16 mouse cellular contexts compared by ENCODE assay signal in genomic region chr14:77718814-77719213, GRCm38 (mm10).
DNase-seq lines count a peak whose midpoint lies in the region; ATAC-seq lines count a peak whose summit lies in the region.
"Had no signal": no experiment of that assay in that cellular context is flagged by ENCODE, and none has a peak within 500 bp of the region (broad histone marks: within the 10 kb centered on the region; RNA-seq: fewer than 3 reads in every experiment).

No protein-coding gene starts in this region.

- H3K9ac ChIP-seq in forebrain, embryonic 14.5 days (ENCODE audit: low read length) = no peak overlapping the region
- H3K9ac ChIP-seq in forebrain, embryonic 11.5 days (ENCODE audit: low read length) = no peak overlapping the region
- no peak overlapping the region for H3K9ac ChIP-seq in heart, embryonic 13.5 days
- H3K9ac ChIP-seq in midbrain, embryonic 14.5 days (replicated peaks; ENCODE audit: low read length) = no peak overlapping the region
- H3K9ac ChIP-seq: forebrain, embryonic 13.5 days; liver, embryonic 14.5 days; neural tube, embryonic 12.5 days had no signal

- no peak overlapping the region for H3K4me3 ChIP-seq in forebrain, embryonic 14.5 days (ENCODE audit: low read depth, low read length)
- H3K4me3 ChIP-seq in forebrain, embryonic 11.5 days (ENCODE audit: low read depth, low read length) = no peak overlapping the region
- H3K4me3 ChIP-seq in heart, embryonic 13.5 days = no peak overlapping the region
- no peak overlapping the region for H3K4me3 ChIP-seq in midbrain, embryonic 14.5 days (replicated peaks; ENCODE audit: low read depth, low read length)
- H3K4me3 ChIP-seq: forebrain, embryonic 13.5 days; heart, adult 2 months; neural tube, embryonic 12.5 days had no signal

- no peak overlapping the region for H3K27ac ChIP-seq in forebrain, embryonic 14.5 days (ENCODE audit: low read depth, low read length)
- no peak overlapping the region for H3K27ac ChIP-seq in forebrain, embryonic 11.5 days (ENCODE audit: low read depth, low read length)
- H3K27ac ChIP-seq in heart, embryonic 13.5 days (replicated peaks) = peak overlapping the region; percentile 79
- H3K27ac ChIP-seq in midbrain, embryonic 14.5 days (replicated peaks; ENCODE audit: low read depth, low read length) = no peak overlapping the region
- H3K27ac ChIP-seq: forebrain, embryonic 13.5 days; heart, adult 2 months; kidney, postnatal 0 days; liver, embryonic 14.5 days; neural tube, embryonic 12.5 days had no signal

- WGBS in forebrain, embryonic 14.5 days = 72% methylated on average over 8 of the region's 8 CpGs
- 79% methylated on average over 8 of the region's 8 CpGs for WGBS in forebrain, embryonic 11.5 days
- WGBS in heart, embryonic 13.5 days = 26% methylated on average over 8 of the region's 8 CpGs
- 69% methylated on average over 8 of the region's 8 CpGs for WGBS in midbrain, embryonic 14.5 days

- H3K9me3 ChIP-seq in forebrain, embryonic 14.5 days (replicated peaks; ENCODE audit: control insufficient read depth, low read length) = no peaks in the 10 kb centered on the region
- H3K9me3 ChIP-seq in forebrain, embryonic 11.5 days (ENCODE audit: control insufficient read depth, low read length) = no peaks in the 10 kb centered on the region
- peaks cover 5% of the 10 kb centered on the region; the same call in 1 of the 2 replicates for H3K9me3 ChIP-seq in heart, embryonic 13.5 days
- H3K9me3 ChIP-seq in midbrain, embryonic 14.5 days (ENCODE audit: control insufficient read depth, low read length) = no peaks in the 10 kb centered on the region
- H3K9me3 ChIP-seq: neural tube, embryonic 12.5 days had no signal

- DNase-seq in forebrain, embryonic 14.5 days (ENCODE audit: low spot score) = peak; percentile 31
- DNase-seq in forebrain, embryonic 11.5 days (ENCODE audit: low spot score) = no peak
- DNase-seq in ovary, postnatal 36 days (ENCODE audit: low spot score) = peak; percentile 17
- no peak for DNase-seq in ovary, postnatal 14 days (ENCODE audit: low spot score)
- DNase-seq in midbrain, embryonic 14.5 days = no peak
- no peak for DNase-seq in adrenal gland, postnatal 4 days (ENCODE audit: low spot score in 2 of 2)
- DNase-seq: lung, postnatal 36 days; thymus, adult 2 months had no signal

- no peak overlapping the region for H3K4me2 ChIP-seq in forebrain, embryonic 14.5 days (ENCODE audit: low read length)
- no peak overlapping the region for H3K4me2 ChIP-seq in forebrain, embryonic 11.5 days (ENCODE audit: low read depth, low read length, severe bottlenecking)
- peak overlapping the region; percentile 44 for H3K4me2 ChIP-seq in heart, embryonic 13.5 days
- H3K4me2 ChIP-seq in midbrain, embryonic 14.5 days (ENCODE audit: low read length) = no peak overlapping the region
- H3K4me2 ChIP-seq: forebrain, embryonic 13.5 days; neural tube, embryonic 12.5 days had no signal

- H3K36me3 ChIP-seq in forebrain, embryonic 14.5 days (ENCODE audit: control insufficient read depth, insufficient read depth, low read length) = no peaks in the 10 kb centered on the region
- H3K36me3 ChIP-seq in forebrain, embryonic 11.5 days (ENCODE audit: control insufficient read depth, insufficient read depth, low read length) = no peaks in the 10 kb centered on the region
- 0 out of 2 replicates have a peak, but pooled peaks cover 3% of the 10 kb centered on the region for H3K36me3 ChIP-seq in heart, embryonic 13.5 days
- H3K36me3 ChIP-seq in midbrain, embryonic 14.5 days (ENCODE audit: control insufficient read depth, insufficient read depth, low read length) = no peaks in the 10 kb centered on the region

- peaks cover 9% of the 10 kb centered on the region for H3K4me1 ChIP-seq in forebrain, embryonic 14.5 days (ENCODE audit: control insufficient read depth, insufficient read depth, low read length)
- H3K4me1 ChIP-seq in forebrain, embryonic 11.5 days (replicated peaks; ENCODE audit: control insufficient read depth, insufficient read depth, low read length) = no peaks in the 10 kb centered on the region
- peaks cover 30% of the 10 kb centered on the region for H3K4me1 ChIP-seq in heart, embryonic 13.5 days
- no peaks in the 10 kb centered on the region for H3K4me1 ChIP-seq in midbrain, embryonic 14.5 days (ENCODE audit: control insufficient read depth, insufficient read depth, low read length)

- no peak for ATAC-seq in forebrain, embryonic 14.5 days
- no peak for ATAC-seq in forebrain, embryonic 11.5 days (replicated peaks; ENCODE audit: low FRiP score)
- ATAC-seq in heart, embryonic 13.5 days (ENCODE audit: extremely low read depth, insufficient number of reproducible peaks, low FRiP score, low TSS enrichment) = no peak
- ATAC-seq in midbrain, embryonic 14.5 days (ENCODE audit: low FRiP score, low TSS enrichment) = no peak
- ATAC-seq: activated CD4-positive, CD25-positive, alpha-beta regulatory T cell, adult 4 months; forebrain, embryonic 13.5 days; midbrain, embryonic 16.5 days had no signal

- no peaks in the 10 kb centered on the region for H3K27me3 ChIP-seq in forebrain, embryonic 14.5 days (replicated peaks; ENCODE audit: control insufficient read depth, insufficient read depth, low read length)
- no peaks in the 10 kb centered on the region for H3K27me3 ChIP-seq in forebrain, embryonic 11.5 days (ENCODE audit: control insufficient read depth, insufficient read depth, low read length)
- no peaks in the 10 kb centered on the region for H3K27me3 ChIP-seq in heart, embryonic 13.5 days (replicated peaks)
- no peaks in the 10 kb centered on the region for H3K27me3 ChIP-seq in midbrain, embryonic 14.5 days (ENCODE audit: control insufficient read depth, insufficient read depth, low read length)
- H3K27me3 ChIP-seq: forebrain, embryonic 13.5 days; neural tube, embryonic 12.5 days had no signal

Comparison
In these comparisons a context has a peak if more than half of its experiments do, and no peak if none do; other contexts are left out.
1. DNase-seq: peak in forebrain, embryonic 14.5 days (single experiment) and ovary, postnatal 36 days (single experiment); none in forebrain, embryonic 11.5 days (single experiment), ovary, postnatal 14 days (single experiment), midbrain, embryonic 14.5 days (single experiment) and adrenal gland, postnatal 4 days (0 of 2).